In genomic region chr1:32471502-32472214, GRCm38 (mm10) we compare ENCODE assay signal across 26 mouse cellular contexts.
DNase-seq lines count a peak whose midpoint lies in the region; ATAC-seq and TF ChIP-seq lines count a peak whose summit lies in the region.
"Had no signal": no experiment of that assay in that cellular context is flagged by ENCODE, and none has a peak within 500 bp of the region (broad histone marks: within the 10 kb centered on the region; RNA-seq: fewer than 3 reads in every experiment).

No protein-coding gene starts in this region.

- H3K27me3 ChIP-seq in midbrain, embryonic 13.5 days = no peaks in the 10 kb centered on the region
- H3K27me3 ChIP-seq in midbrain, embryonic 16.5 days (ENCODE audit: control insufficient read depth, insufficient read depth, low read depth, low read length) = no peaks in the 10 kb centered on the region
- H3K27me3 ChIP-seq: embryonic facial prominence, embryonic 12.5 days; embryonic facial prominence, embryonic 15.5 days; forebrain, embryonic 13.5 days; heart, embryonic 13.5 days had no signal

- H3K9me3 ChIP-seq in midbrain, embryonic 13.5 days = no peaks in the 10 kb centered on the region
- no peaks in the 10 kb centered on the region for H3K9me3 ChIP-seq in midbrain, embryonic 16.5 days (replicated peaks; ENCODE audit: control insufficient read depth, low read length, poor library complexity, severe bottlenecking)
- H3K9me3 ChIP-seq: embryonic facial prominence, embryonic 12.5 days; embryonic facial prominence, embryonic 15.5 days; forebrain, embryonic 13.5 days; heart, embryonic 13.5 days had no signal

- ATAC-seq in frontal cortex, adult (ENCODE audit: low TSS enrichment) = peak; percentile 54
- ATAC-seq in midbrain, embryonic 13.5 days = peak; percentile 66
- ATAC-seq in midbrain, embryonic 16.5 days = peak; percentile 74
- no peak for ATAC-seq in CD4-positive, CD25-positive, alpha-beta regulatory T cell, adult 4 months
- ATAC-seq: activated CD4-positive, CD25-positive, alpha-beta regulatory T cell, adult 4 months; forebrain, embryonic 13.5 days; hindbrain, postnatal 0 days; inflammation-experienced regulatory T-cells, adult 6 months; intestine, embryonic 16.5 days had no signal

- 0 out of 2 replicates have a peak, but pooled peaks cover 7% of the 10 kb centered on the region for H3K4me1 ChIP-seq in midbrain, embryonic 13.5 days (replicated peaks)
- peaks cover 9% of the 10 kb centered on the region for H3K4me1 ChIP-seq in midbrain, embryonic 16.5 days (ENCODE audit: control insufficient read depth, insufficient read depth, low read length)
- H3K4me1 ChIP-seq: embryonic facial prominence, embryonic 12.5 days; embryonic facial prominence, embryonic 15.5 days; forebrain, embryonic 13.5 days; heart, embryonic 13.5 days had no signal

- no peak overlapping the region for H3K4me3 ChIP-seq in midbrain, embryonic 13.5 days (replicated peaks)
- H3K4me3 ChIP-seq in midbrain, embryonic 16.5 days (ENCODE audit: low read depth, low read length) = no peak overlapping the region
- H3K4me3 ChIP-seq: embryonic facial prominence, embryonic 12.5 days; embryonic facial prominence, embryonic 15.5 days; forebrain, embryonic 13.5 days; gastrocnemius, adult 2 months; heart, embryonic 13.5 days had no signal

- 52% methylated on average over 11 of the region's 11 CpGs for WGBS in midbrain, embryonic 13.5 days
- WGBS in midbrain, embryonic 16.5 days = 34% methylated on average over 11 of the region's 11 CpGs

- no peak for TF ChIP-seq POLR2A in brain, embryonic 14.5 days (IDR thresholded peaks at IDR 0.05; ENCODE audit: borderline replicate concordance, extremely low read depth, insufficient read depth, insufficient read length, poor library complexity, severe bottlenecking)

- H3K9ac ChIP-seq in midbrain, embryonic 13.5 days (replicated peaks) = no peak overlapping the region
- H3K9ac ChIP-seq in midbrain, embryonic 16.5 days (ENCODE audit: low read depth, low read length) = no peak overlapping the region
- H3K9ac ChIP-seq: embryonic facial prominence, embryonic 12.5 days; embryonic facial prominence, embryonic 15.5 days; forebrain, embryonic 13.5 days; heart, embryonic 13.5 days; hindbrain, embryonic 14.5 days had no signal

- H3K27ac ChIP-seq in midbrain, embryonic 13.5 days = no peak overlapping the region
- H3K27ac ChIP-seq in midbrain, embryonic 16.5 days (ENCODE audit: low read length) = peak overlapping the region; percentile 52; the same call in 1 of the 2 replicates
- H3K27ac ChIP-seq: embryonic facial prominence, embryonic 12.5 days; embryonic facial prominence, embryonic 15.5 days; forebrain, embryonic 13.5 days; gastrocnemius, adult 2 months; heart, embryonic 13.5 days; hindbrain, embryonic 14.5 days; hindbrain, postnatal 0 days had no signal

- H3K4me2 ChIP-seq in midbrain, embryonic 13.5 days (replicated peaks) = no peak overlapping the region
- peak overlapping the region; percentile 23 for H3K4me2 ChIP-seq in midbrain, embryonic 16.5 days (ENCODE audit: low read length)
- H3K4me2 ChIP-seq: embryonic facial prominence, embryonic 12.5 days; embryonic facial prominence, embryonic 15.5 days; forebrain, embryonic 13.5 days; heart, embryonic 13.5 days; hindbrain, embryonic 14.5 days had no signal

- no peak for TF ChIP-seq CTCF in brain, embryonic 14.5 days (IDR thresholded peaks at IDR 0.05; ENCODE audit: borderline replicate concordance, extremely low read depth, insufficient read depth, insufficient read length)

- no peaks in the 10 kb centered on the region for H3K36me3 ChIP-seq in midbrain, embryonic 13.5 days
- no peaks in the 10 kb centered on the region for H3K36me3 ChIP-seq in midbrain, embryonic 16.5 days (ENCODE audit: control insufficient read depth, insufficient read depth, low read length)
- H3K36me3 ChIP-seq: embryonic facial prominence, embryonic 12.5 days; embryonic facial prominence, embryonic 15.5 days; heart, embryonic 13.5 days had no signal

- DNase-seq in frontal cortex, postnatal 10 days (ENCODE audit: low spot score in 2 of 2) = no peak
- peak; percentile 43 for DNase-seq in brain, embryonic 14.5 days (ENCODE audit: low read depth)
- no peak for DNase-seq in gastrocnemius, adult 8-10 months (ENCODE audit: low spot score in 2 of 2)
- DNase-seq: adrenal gland, adult 8-10 months; adrenal gland, postnatal 25 days; cerebellum, adult 18-20 months; cerebellum, adult 9-11 months; cerebellum, postnatal 25 days; gastrocnemius, adult 2 months; gastrocnemius, postnatal 25 days; heart, adult 18-20 months; heart, postnatal 14 days; heart, postnatal 4 days had no signal
